Mouse (Mus musculus) heart, adult 10 weeks (tissue): ENCODE measurements around the gene Olfr97. TPM values are rescaled to one million over a fixed set of nuclear protein-coding genes. Genes with fewer than 3 reads are reported as not detected.

ENCODE experiments used
- polyA plus RNA-seq: library from polyadenylated mRNA; stranded (reverse); fragments of 350-450 nt; fragmentation: Illumina TruSeq; extraction: RNeasy Lipid Tissue Mini Kit (QIAGEN cat#74804); gene quantifications from one replicate; pipeline ENCODE4 v1.2.3, GENCODE M21; 2014; ENCODE audit warnings: low read depth, low replicate concordance

The Olfr97 gene
- polyA plus RNA-seq = not detected

GRCm38 (mm10) chr17:37237230-37237629 is at the start of gene Olfr97:
Gene Olfr97 (minus strand): TSS chr17:37237330.

GRCm38 (mm10) chr17:37283360-37283759 is 46.2 kb upstream of the Olfr97 start, which contains the start of gene Olfr99:
Gene Olfr99 (minus strand): TSS chr17:37283460.

GRCm38 (mm10) chr17:37270058-37270701 is 33.0 kb upstream of the Olfr97 start, which contains the start of gene H2-M3:
Gene H2-M3 (plus strand): TSS chr17:37270220.

GRCm38 (mm10) chr17:37263626-37264025 is 26.5 kb upstream of the Olfr97 start, which contains the start of gene Olfr98:
Gene Olfr98 (minus strand): TSS chr17:37263749.

GRCm38 (mm10) chr17:37219846-37220245 is 17.3 kb downstream of the Olfr97 start, which contains the start of gene Olfr96:
Gene Olfr96 (plus strand): TSS chr17:37220146.

GRCm38 (mm10) chr17:37213018-37213417 is 24.1 kb downstream of the Olfr97 start, which contains the start of gene Olfr95:
Gene Olfr95 (minus strand): TSS chr17:37213118.

GRCm38 (mm10) chr17:37200894-37201293 is 36.2 kb downstream of the Olfr97 start, which contains the start of gene Olfr94:
Gene Olfr94 (minus strand): TSS chr17:37200994.

GRCm38 (mm10) chr17:37193656-37194055 is 43.5 kb downstream of the Olfr97 start, which contains the start of gene Ubd:
Gene Ubd (plus strand): TSS chr17:37193892.

Other genes with a start within 250 kb of the Olfr97 start
- 0.55 TPM for gene H2-M5, start 247.8 kb downstream of the Olfr97 start, polyA plus RNA-seq
- gene Zfp57, start 236.2 kb downstream of the Olfr97 start, polyA plus RNA-seq = 3.7 TPM
- gene Mog, start 213.9 kb downstream of the Olfr97 start, polyA plus RNA-seq = not detected
- gene Gabbr1, start 191.4 kb downstream of the Olfr97 start, polyA plus RNA-seq = 13.1 TPM
- gene Olfr90, start 148.8 kb downstream of the Olfr97 start, polyA plus RNA-seq = not detected
- not detected for gene Olfr91, start 139.1 kb downstream of the Olfr97 start, polyA plus RNA-seq
- not detected for gene Olfr92, start 117.2 kb downstream of the Olfr97 start, polyA plus RNA-seq
- not detected for gene Olfr93, start 75.8 kb downstream of the Olfr97 start, polyA plus RNA-seq
- not detected for gene Ubd, start 43.4 kb downstream of the Olfr97 start, polyA plus RNA-seq
- gene Olfr94, start 36.3 kb downstream of the Olfr97 start, polyA plus RNA-seq = not detected
- not detected for gene Olfr95, start 24.2 kb downstream of the Olfr97 start, polyA plus RNA-seq
- not detected for gene Olfr96, start 17.2 kb downstream of the Olfr97 start, polyA plus RNA-seq
- gene Olfr98, start 26.4 kb upstream of the Olfr97 start, polyA plus RNA-seq = not detected
- 6.0 TPM for gene H2-M3, start 32.9 kb upstream of the Olfr97 start, polyA plus RNA-seq
- gene Olfr99, start 46.1 kb upstream of the Olfr97 start, polyA plus RNA-seq = not detected
- gene Olfr101, start 67.0 kb upstream of the Olfr97 start, polyA plus RNA-seq = not detected
- gene Olfr102, start 79.7 kb upstream of the Olfr97 start, polyA plus RNA-seq = not detected
- not detected for gene Olfr103, start 102.4 kb upstream of the Olfr97 start, polyA plus RNA-seq
- gene Olfr104-ps, start 122.3 kb upstream of the Olfr97 start, polyA plus RNA-seq = not detected
- not detected for gene Olfr105-ps, start 141.7 kb upstream of the Olfr97 start, polyA plus RNA-seq
- not detected for gene Olfr106-ps, start 153.1 kb upstream of the Olfr97 start, polyA plus RNA-seq
- gene Olfr107, start 161.9 kb upstream of the Olfr97 start, polyA plus RNA-seq = not detected
- not detected for gene Olfr108, start 208.2 kb upstream of the Olfr97 start, polyA plus RNA-seq
- not detected for gene Olfr109, start 221.6 kb upstream of the Olfr97 start, polyA plus RNA-seq
- not detected for gene H2-M2, start 246.2 kb upstream of the Olfr97 start, polyA plus RNA-seq